Mouse (Mus musculus) kidney, adult 2 months (tissue): ENCODE measurements around the gene Hepacam2.

Source experiments
- CTCF ChIP-seq: fragments of 200-500 bp; conservative IDR thresholded peaks from 2 replicates; pipeline ENCODE4 v1.5.1; 2011; ENCODE audit warnings: low read depth, mild to moderate bottlenecking, control low read depth, low read length, moderate library complexity, mixed read lengths; ENCODE audit not compliant: insufficient read depth, insufficient read length
- POLR2A ChIP-seq: fragments of 200-500 bp; IDR thresholded peaks from one replicate; pipeline ENCODE4 v1.6.1; 2011; ENCODE audit warnings: low read depth, low read length, control low read depth

GRCm38 (mm10) chr6:3481705-3482104, 16.4 kb downstream of the Hepacam2 start:
- TF ChIP-seq CTCF, result no peak
- no peak for TF ChIP-seq POLR2A
